Comparison of ENCODE assay signal across 9 mouse cellular contexts in genomic region chr3:34692394-34692745, GRCm38 (mm10). TPM values are rescaled to one million over a fixed set of nuclear protein-coding genes. Genes with fewer than 3 reads are reported as not detected.
DNase-seq lines count a peak whose midpoint lies in the region; ATAC-seq lines count a peak whose summit lies in the region.
"Had no signal": no experiment of that assay in that cellular context is flagged by ENCODE, and none has a peak within 500 bp of the region (broad histone marks: within the 10 kb centered on the region; RNA-seq: fewer than 3 reads in every experiment).

No protein-coding gene starts in this region.

- no peak overlapping the region for H3K4me3 ChIP-seq in liver, embryonic 11.5 days (ENCODE audit: low read depth, low read length)
- H3K4me3 ChIP-seq in forebrain, embryonic 13.5 days, result peak overlapping the region; percentile 30
- peak overlapping the region; percentile 19; the same call in 1 of the 2 replicates for H3K4me3 ChIP-seq in intestine, embryonic 15.5 days (replicated peaks)
- H3K4me3 ChIP-seq in neural tube, embryonic 13.5 days, result peak overlapping the region; percentile 33

- H3K27me3 ChIP-seq in liver, embryonic 11.5 days (replicated peaks; ENCODE audit: control insufficient read depth, insufficient read depth, low read length), result 0 out of 2 replicates have a peak, but pooled peaks cover 3% of the 10 kb centered on the region
- H3K27me3 ChIP-seq in forebrain, embryonic 13.5 days, result no peaks in the 10 kb centered on the region
- no peaks in the 10 kb centered on the region for H3K27me3 ChIP-seq in intestine, embryonic 15.5 days (replicated peaks)
- no peaks in the 10 kb centered on the region for H3K27me3 ChIP-seq in neural tube, embryonic 13.5 days

- no peaks in the 10 kb centered on the region for H3K4me1 ChIP-seq in liver, embryonic 11.5 days (replicated peaks; ENCODE audit: control insufficient read depth, insufficient read depth, low read length)
- peaks cover 15% of the 10 kb centered on the region for H3K4me1 ChIP-seq in forebrain, embryonic 13.5 days
- H3K4me1 ChIP-seq in intestine, embryonic 15.5 days (replicated peaks), result peaks cover 5% of the 10 kb centered on the region; the same call in 1 of the 2 replicates
- peaks cover 14% of the 10 kb centered on the region for H3K4me1 ChIP-seq in neural tube, embryonic 13.5 days (replicated peaks)

- H3K9ac ChIP-seq in liver, embryonic 11.5 days (ENCODE audit: low read depth, low read length), result no peak overlapping the region
- peak overlapping the region; percentile 70 for H3K9ac ChIP-seq in forebrain, embryonic 13.5 days
- peak overlapping the region; percentile 29; the same call in 1 of the 2 replicates for H3K9ac ChIP-seq in intestine, embryonic 15.5 days
- peak overlapping the region; percentile 68 for H3K9ac ChIP-seq in neural tube, embryonic 13.5 days

- no peak overlapping the region for H3K27ac ChIP-seq in liver, embryonic 11.5 days (ENCODE audit: low read depth, low read length)
- H3K27ac ChIP-seq in forebrain, embryonic 13.5 days, result peak overlapping the region; percentile 59
- no peak overlapping the region for H3K27ac ChIP-seq in intestine, embryonic 15.5 days
- H3K27ac ChIP-seq in neural tube, embryonic 13.5 days (replicated peaks), result peak overlapping the region; percentile 46; the same call in 1 of the 2 replicates

- H3K36me3 ChIP-seq in liver, embryonic 11.5 days (ENCODE audit: control insufficient read depth, insufficient read depth, low read length), result no peaks in the 10 kb centered on the region
- H3K36me3 ChIP-seq in forebrain, embryonic 13.5 days (ENCODE audit: poor library complexity, severe bottlenecking), result no peaks in the 10 kb centered on the region
- no peaks in the 10 kb centered on the region for H3K36me3 ChIP-seq in intestine, embryonic 15.5 days
- H3K36me3 ChIP-seq in neural tube, embryonic 13.5 days, result no peaks in the 10 kb centered on the region

- peak overlapping the region; percentile 55 for H3K4me2 ChIP-seq in liver, embryonic 11.5 days
- peak overlapping the region; percentile 64 for H3K4me2 ChIP-seq in forebrain, embryonic 13.5 days
- H3K4me2 ChIP-seq in intestine, embryonic 15.5 days (replicated peaks), result peak overlapping the region; percentile 61
- H3K4me2 ChIP-seq in neural tube, embryonic 13.5 days, result peak overlapping the region; percentile 67

- no peak for DNase-seq in liver, embryonic 11.5 days (ENCODE audit: low spot score)
- no peak for DNase-seq in liver
- no peak for DNase-seq in c-Kit-positive CD71-positive TER-119-positive erythroid progenitor cells, embryonic 14.5 days (ENCODE audit: low spot score)
- DNase-seq in cerebellum, adult 8-10 months, result no peak
- DNase-seq in spleen, postnatal 4 days (ENCODE audit: low spot score in 2 of 2), result no peak

- H3K9me3 ChIP-seq in liver, embryonic 11.5 days (ENCODE audit: control insufficient read depth, low read length), result no peaks in the 10 kb centered on the region
- H3K9me3 ChIP-seq in forebrain, embryonic 13.5 days (replicated peaks), result no peaks in the 10 kb centered on the region
- H3K9me3 ChIP-seq in intestine, embryonic 15.5 days, result no peaks in the 10 kb centered on the region
- H3K9me3 ChIP-seq in neural tube, embryonic 13.5 days, result no peaks in the 10 kb centered on the region

- no peak for ATAC-seq in liver, embryonic 11.5 days (replicated peaks; ENCODE audit: low FRiP score)
- ATAC-seq in forebrain, embryonic 13.5 days, result peak; percentile 39
- no peak for ATAC-seq in intestine, embryonic 15.5 days
- ATAC-seq in neural tube, embryonic 13.5 days (ENCODE audit: low read depth), result peak; percentile 41

- 23% methylated on average over 15 of the region's 15 CpGs for WGBS in liver, embryonic 11.5 days
- WGBS in forebrain, embryonic 13.5 days, result 9% methylated on average over 15 of the region's 15 CpGs
- WGBS in intestine, embryonic 15.5 days, result 22% methylated on average over 15 of the region's 15 CpGs
- 12% methylated on average over 11 of the region's 15 CpGs for WGBS in neural tube, embryonic 13.5 days

RNA-seq across cellular contexts. Expression of gene Sox2, which starts 42.2 kb away (rescaled TPM):
- 0.48 and 0.55 TPM in 2 replicates for polyA plus RNA-seq in liver, embryonic 11.5 days (2014; fragmentation: Nextera tagmentation; extraction: Ambion mirVana)
- 41.3 and 48.4 TPM in 2 replicates for polyA plus RNA-seq in forebrain, embryonic 13.5 days (2015; fragmentation: Nextera tagmentation; extraction: Ambion mirVana)
- 0.62 and 0.89 TPM in 2 replicates for polyA plus RNA-seq in intestine, embryonic 15.5 days (2015; fragmentation: Nextera tagmentation; extraction: Ambion mirVana)
- polyA plus RNA-seq in neural tube, embryonic 13.5 days (2015; fragmentation: Nextera tagmentation; extraction: Ambion mirVana), result 20.9 TPM in 2 replicates
- polyA plus RNA-seq: gonadal fat pad, adult 2 months had no signal

Comparison
In these comparisons a context has a peak if more than half of its experiments do, and no peak if none do; other contexts are left out.
1. ATAC-seq: peak in forebrain, embryonic 13.5 days (single experiment) and neural tube, embryonic 13.5 days (single experiment); none in liver, embryonic 11.5 days (single experiment) and intestine, embryonic 15.5 days (single experiment).
2. H3K27ac ChIP-seq: peak in forebrain, embryonic 13.5 days (single experiment) and neural tube, embryonic 13.5 days (single experiment); none in liver, embryonic 11.5 days (single experiment) and intestine, embryonic 15.5 days (single experiment).
3. RNA of gene Sox2, which starts 42.2 kb away (polyA plus RNA-seq): 41.3 to 48.4 TPM in forebrain, embryonic 13.5 days and 20.9 TPM in neural tube, embryonic 13.5 days; 0.62 to 0.89 TPM in intestine, embryonic 15.5 days and 0.48 to 0.55 TPM in liver, embryonic 11.5 days; every median in the first group is over 10 times any median in the second.
4. Peak in every context shown above with its lines, with median percentiles within 50 percentile points of each other: H3K4me2 ChIP-seq.